Mouse (Mus musculus) kidney, adult 11 months (tissue): Measurements from ENCODE around the gene Psmd11.
"Not testable (repeated sequence)": the region's sequence is repeated elsewhere in the genome, so short reads cannot be mapped to it uniquely, and the experiment has no call there.

Source experiments
- DNase-seq: peaks from one replicate; pipeline ENCODE4 v3.0.0; 2022

Psmd11 gene

DNA sequence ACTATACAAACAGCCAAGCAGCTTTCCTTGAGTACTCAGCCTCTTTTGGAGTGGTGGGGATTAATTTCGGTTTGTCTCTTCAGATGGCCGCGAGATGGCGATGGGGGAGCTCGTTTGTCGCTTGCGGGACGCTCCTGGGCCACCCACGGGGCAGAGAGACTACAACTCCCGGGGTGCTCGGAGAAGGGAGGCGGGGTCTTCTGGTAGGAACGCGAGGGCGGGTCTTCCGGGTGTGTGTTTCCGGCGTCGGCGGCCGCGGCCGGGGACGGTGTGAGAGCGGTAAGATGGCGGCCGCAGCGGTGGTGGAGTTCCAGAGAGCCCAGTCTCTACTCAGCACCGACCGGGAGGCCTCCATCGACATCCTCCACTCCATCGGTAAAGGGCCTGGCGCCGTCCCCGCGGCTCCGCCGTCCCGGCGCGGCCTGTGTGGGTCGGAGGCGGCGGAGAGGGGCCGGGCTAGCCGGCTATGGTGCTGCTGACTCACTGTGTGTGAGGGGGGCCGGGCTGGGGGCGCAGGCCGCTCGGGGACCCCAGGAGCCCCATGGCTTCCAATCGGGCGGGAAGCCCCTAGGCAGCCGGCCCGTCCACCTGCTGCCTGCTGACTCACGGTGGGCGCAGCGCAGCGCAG is at the start of gene Psmd11:
Psmd11 (plus strand) TSS at position 235 of the 628 bp plus-strand sequence.
- peak; percentile 94 for DNase-seq

- DNase-seq = not testable (repeated sequence)
These were observed 49.2 kb upstream of the Psmd11 start for GRCm38 (mm10) chr11:80379184-80379583.

GRCm38 (mm10) chr11:80382626-80383018 is 45.8 kb upstream of the Psmd11 start:
- no peak for DNase-seq

GRCm38 (mm10) chr11:80383019-80383625 is 45.3 kb upstream of the Psmd11 start, which contains the start of gene Zfp207:
TSS of gene Zfp207 (plus strand) at chr11:80383279.
- DNase-seq = peak; percentile 97

DNA sequence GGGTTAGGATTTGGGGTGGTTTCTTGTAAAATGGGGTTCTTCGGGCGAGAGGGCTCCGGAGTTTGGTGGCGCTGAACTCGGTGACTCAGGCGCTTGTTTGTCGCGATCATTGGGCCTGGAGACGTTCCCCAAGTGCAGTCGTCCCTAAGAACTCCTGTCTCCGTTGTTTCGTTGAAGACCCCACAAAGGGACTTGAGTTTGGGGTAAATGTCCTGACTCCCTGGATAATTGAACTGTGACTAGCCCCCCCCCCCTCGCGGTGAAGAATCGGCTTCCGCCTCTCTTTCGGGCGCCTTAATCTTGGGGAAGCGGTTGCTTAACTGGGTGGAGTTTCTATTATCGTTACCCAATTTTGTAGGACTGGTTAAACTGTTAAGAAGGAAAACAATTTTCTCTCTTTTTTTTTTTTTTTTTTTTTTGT is 44.8 kb upstream of the Psmd11 start:
- DNase-seq = no peak

DNA sequence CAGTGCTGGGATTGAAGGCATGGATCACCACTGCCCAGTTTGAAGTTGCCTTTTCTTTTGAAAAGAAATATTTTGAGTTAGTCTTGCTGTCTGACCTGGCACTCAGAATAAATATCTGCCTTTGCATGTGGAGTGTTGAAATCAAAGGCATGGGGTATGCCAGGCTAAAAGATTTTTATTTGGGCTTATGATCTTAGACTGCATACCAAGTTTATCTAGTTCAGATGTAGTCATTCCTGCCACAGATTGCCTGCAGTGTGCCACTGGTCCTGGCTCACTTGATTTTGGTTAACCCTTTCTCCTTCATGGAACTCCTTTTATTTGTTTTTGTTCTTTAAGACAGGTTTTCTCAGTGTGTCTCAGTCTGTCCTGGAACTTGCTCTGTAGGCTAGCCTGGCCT is 44.0 kb upstream of the Psmd11 start:
- no peak for DNase-seq

DNA sequence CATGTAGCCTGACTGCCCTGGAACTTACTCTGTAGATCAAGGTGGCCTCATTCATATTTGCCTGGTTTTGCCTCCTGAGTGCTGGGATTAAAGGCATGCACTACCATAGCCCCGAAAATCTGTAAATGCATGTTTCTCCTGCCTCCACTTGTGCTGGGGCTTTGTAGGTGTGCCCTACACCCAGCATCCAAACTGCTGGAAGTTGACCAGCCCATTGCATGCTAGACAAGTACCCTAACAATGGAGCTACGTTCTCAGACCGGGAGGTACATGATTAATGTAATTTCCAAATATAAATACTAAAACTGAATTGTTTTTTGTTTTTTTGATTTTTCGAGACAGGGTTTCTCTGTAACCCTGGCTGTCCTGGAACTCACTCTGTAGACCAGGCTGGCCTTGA is 43.4 kb upstream of the Psmd11 start:
- DNase-seq = no peak

GRCm38 (mm10) chr11:80386790-80387189 is 41.6 kb upstream of the Psmd11 start:
- DNase-seq = no peak

- no peak for DNase-seq
These were observed 38.5 kb upstream of the Psmd11 start for GRCm38 (mm10) chr11:80389885-80390284.

DNA sequence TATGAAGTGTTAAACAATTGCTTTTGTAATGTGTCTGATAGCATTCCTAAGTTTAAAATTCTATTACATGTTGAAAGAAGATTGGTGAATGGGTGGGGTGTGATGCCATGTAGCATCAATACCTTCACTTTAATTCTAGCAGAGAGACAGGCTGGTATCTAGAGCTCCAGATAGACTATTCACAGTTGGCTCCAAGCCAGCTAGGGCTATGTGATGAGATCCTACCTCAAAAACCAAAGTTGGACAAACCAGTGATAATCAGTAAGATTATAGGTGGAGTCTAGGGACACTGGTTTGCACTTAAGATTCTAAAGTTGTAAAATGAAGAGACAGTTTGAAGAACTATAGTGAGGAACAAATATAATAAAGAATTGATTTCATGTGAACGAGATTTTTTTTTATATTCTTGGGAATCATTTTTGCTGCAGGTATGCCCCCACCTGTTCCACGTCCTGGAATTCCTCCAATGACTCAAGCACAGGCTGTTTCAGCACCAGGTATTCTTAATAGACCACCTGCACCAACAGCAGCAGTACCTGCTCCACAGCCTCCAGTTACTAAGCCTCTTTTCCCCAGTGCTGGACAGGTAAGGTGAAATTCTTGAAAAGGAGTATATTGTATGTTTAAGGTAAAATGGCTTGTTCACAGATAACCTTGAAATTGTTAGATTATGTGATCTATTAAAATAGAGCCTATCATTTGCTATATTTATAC is 36.9 kb upstream of the Psmd11 start:
- DNase-seq = no peak

DNA sequence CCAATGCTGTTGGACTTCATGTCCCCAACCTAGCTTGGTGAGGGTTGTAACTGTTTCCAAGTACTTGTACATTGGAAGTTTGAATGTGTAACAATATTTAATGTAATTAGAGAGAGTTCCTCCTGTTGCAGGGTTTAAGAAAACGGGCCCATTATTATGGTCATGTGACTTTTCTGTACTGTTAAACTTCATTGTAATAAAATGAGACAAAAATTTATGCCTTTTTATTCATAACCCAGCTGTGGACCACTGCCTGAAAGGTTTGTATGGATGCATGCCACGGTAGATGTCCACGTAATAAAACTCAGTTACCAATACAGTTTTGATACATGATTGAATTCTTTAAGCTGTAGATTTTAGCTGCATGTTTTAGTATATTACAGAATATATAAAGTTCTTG is 32.5 kb upstream of the Psmd11 start:
- no peak for DNase-seq

DNA sequence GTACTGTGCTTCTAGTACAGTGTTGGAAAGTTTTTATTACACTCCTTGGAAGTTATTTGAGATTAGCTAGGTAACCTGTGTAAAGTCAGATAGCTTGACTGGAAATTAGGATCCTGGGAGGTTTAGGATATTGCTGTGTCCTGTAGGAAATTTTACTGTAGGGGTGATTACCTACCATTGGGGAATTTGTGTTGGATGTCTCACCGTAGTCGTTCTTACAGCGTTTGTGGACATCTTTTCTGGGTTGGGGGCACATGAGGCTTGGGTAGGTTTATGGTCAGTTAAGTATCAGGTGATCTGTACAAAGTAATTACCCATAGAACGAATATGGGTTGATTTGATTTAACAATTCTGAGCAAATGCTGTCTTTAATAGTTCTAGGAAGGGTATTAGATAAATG is 31.8 kb upstream of the Psmd11 start:
- DNase-seq = no peak

DNA sequence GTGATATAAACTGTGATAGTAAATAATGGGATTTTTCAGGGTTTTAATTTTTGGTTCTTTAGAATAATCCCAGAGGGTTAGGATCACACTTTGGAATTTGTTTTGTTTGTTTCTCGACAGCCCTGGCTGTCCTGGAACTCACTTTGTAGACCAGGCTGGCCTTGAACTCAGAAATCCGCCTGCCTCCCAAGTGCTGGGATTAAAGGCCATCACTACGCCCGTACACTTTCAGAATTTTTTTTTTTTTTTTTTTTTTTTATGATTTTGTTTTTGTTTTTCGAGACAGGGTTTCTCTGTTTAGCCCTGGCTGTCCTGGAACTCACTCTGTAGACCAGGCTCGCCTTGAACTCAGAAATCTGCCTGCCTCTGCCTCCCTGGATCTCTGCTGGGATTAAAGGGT is 20.5 kb upstream of the Psmd11 start:
- not testable (repeated sequence) for DNase-seq

GRCm38 (mm10) chr11:80410377-80410776 is 18.0 kb upstream of the Psmd11 start:
- DNase-seq = no peak

DNA sequence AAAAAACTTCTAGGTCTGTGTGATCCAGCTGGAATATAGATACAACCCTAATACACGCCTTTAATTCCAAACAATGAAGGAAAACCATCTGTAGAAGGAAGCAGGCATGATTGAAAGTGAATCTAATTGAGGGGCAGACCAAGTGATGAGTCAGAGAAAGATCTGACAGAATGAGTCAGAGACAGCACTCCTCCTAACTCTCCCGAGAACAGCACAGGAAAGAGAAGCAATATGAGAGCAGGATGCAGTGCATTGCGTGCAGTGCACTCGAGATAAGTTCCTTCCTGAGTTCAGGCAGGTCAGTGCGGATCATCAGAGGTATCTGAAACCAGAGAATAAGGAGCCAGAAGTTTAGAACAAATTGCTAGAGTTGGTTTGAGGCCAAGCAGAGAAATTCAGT is 11.3 kb upstream of the Psmd11 start:
- DNase-seq = no peak

DNA sequence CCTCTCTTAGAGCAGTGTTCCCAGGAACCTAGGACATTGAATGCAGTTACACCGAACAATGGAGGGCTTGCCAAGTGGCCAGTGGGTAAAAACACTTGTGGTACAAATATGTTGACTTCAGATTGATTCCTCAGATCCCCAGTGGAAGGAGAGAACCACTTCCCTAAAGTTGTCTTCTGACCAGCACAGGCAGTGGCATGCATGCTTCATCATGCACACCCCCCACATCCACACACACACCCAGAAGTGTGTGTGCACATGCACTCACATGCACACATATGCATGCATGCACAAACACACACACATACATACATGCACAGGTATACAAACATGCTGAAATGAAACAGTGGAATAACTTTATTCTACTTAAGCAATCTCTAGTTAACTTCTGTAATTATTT is 8.7 kb upstream of the Psmd11 start:
- DNase-seq = no peak

DNA sequence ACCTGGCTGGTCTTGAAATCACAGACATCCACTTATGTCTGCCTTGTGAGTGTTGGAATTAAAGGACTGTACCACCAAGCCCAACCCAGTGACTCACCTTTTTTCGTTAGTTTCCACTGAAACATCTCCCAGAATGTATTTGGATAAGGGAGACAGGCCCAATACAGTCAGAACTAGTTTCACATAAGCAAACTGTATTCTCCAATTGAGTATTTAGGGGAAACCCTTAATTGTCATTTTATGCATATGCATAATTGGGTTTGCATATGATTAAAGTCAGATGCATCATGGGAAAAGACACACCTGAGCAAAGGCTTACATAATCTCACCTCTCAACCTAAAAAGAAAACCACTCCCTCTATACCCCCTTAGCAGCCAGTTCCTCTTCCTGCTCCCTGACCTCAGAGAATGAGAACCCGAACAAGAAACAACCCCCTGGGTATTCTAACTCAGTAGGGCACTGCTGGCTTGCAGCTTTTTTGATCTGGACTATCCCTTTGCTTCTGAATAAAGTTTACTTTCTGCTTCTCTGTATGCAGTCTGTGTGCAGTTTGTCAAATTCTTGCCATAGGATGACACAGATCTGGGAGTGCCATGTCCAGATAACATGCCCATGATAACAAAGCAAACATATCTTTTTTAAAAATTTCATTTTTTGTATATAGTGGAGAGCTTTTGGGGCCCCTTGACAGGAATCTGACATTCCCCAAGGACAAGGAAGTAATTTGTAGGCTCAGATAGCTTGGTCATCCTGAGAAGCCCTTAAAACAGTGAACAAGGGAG is 8.0 kb upstream of the Psmd11 start:
- no peak for DNase-seq

- no peak for DNase-seq
These were observed 6.9 kb upstream of the Psmd11 start for GRCm38 (mm10) chr11:80421421-80422047.

- no peak for DNase-seq
These were observed 3.7 kb upstream of the Psmd11 start for GRCm38 (mm10) chr11:80424691-80425090.

DNA sequence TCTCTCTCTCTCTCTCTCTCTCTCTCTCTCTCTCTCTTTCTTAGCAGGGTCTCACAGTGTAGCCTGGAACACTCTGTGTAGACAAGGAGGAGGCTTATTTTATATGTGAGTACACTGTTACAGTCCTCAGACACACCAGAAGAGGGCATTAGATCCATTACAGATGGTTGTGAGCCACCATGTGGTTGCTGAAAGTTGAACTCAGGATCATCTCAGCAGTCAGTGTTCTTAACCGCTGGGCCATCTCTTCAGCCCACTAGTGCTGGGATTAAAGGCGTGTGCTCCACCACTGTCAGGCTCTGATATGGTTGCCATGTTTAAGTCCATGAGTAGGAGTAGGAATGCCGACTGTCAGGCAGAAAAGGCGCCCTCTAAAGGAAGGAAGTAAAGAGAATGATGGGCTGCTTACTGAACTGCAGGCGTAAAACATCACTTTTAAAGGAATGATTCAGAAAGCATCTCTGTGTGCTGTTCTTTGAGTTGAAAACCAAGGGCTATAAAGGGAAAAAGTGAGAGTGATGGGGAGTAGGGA is 3.1 kb upstream of the Psmd11 start:
- no peak for DNase-seq

DNA sequence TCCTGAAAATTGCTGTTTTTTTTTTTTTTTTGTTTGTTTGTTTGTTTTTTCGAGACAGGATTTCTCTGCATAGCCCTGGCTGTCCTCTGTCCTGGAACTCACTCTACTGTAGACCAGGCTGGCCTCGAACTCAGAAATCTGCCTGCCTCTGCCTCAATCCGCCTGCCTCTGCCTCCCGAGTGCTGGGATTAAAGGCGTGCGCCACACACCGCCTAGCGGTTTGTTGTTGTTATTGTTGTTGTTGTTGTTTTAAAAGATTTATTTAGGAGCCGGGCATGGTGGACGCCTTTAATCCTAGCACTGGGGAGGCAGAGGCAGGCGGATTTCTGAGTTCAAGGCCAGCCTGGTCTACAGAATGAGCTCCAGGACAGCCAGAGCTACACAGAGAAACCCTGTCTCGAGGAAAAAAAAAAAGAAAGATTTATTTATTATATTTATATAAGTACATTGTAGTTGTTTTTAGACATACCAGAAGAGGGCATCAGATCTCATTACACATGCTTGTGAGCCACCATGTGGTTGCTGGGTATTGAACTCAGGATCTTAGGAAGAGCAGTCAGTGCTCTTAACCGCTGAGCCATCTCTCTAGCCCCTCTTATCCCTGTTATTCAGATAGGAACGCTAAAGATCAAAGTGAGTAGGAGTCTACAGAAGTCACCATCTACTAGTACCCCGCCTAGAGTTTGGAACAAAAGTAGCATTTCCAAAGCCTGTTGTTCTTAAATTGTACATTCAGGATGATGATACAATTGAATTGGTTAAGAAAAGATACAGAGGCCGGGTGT is 2.2 kb upstream of the Psmd11 start:
- DNase-seq = not testable (repeated sequence)

GRCm38 (mm10) chr11:80429009-80429475 is 627 bp downstream of the Psmd11 start:
- DNase-seq = peak; percentile 27
